Mouse (Mus musculus) cortical plate, adult 2 months (tissue): ENCODE measurements at regions not wholly inside any gene's neighbourhood (a gene's known extent, or its start where the extent isn't known, plus 50 kb on each side); places are given as distances from the start of the nearest gene placed in this dataset.

Source experiments
- CTCF ChIP-seq: fragments of 200-500 bp; IDR thresholded peaks from 2 replicates; pipeline ENCODE4 v1.5.1; 2011; ENCODE audit warnings: mild to moderate bottlenecking, control low read depth, low read length; ENCODE audit not compliant: insufficient read depth; ENCODE audit errors: extremely low read depth
- POLR2A ChIP-seq: fragments of 200-500 bp; IDR thresholded peaks from 2 replicates; pipeline ENCODE4 v1.6.1; 2011; ENCODE audit warnings: mild to moderate bottlenecking, low read length, control low read depth; ENCODE audit not compliant: insufficient read depth; ENCODE audit errors: extremely low read depth

DNA sequence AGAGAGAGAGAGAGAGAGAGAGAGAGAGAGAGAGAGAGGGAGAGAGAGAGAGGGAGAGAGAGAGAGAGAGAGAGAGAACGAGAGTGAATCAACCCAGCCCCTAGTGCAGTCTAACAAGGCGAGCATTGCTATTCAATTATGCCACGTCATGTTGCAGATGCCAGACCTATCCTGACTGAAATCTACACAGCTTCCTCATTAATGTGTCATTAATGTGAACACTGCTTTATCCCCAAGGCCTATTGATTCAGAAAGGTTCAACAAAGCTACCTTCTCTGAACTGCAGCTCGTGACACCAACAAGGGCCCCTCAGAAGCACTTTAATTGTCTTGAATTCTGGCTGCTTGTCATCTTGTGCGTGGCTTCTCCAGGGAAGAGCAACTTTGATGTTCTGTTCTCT lies 457.4 kb downstream of the Tcerg1l start:
- TF ChIP-seq CTCF (no peak), POLR2A (no peak)
